Mouse (Mus musculus) thymus, postnatal 0 days (tissue): Measurements from ENCODE around the gene Tle4. TPM values are rescaled to one million over a fixed set of nuclear protein-coding genes. Genes with fewer than 3 reads are reported as not detected.
A peak's percentile ranks its signal among the peaks of the same experiment; 100 is the strongest.

ENCODE experiments used
- DNase-seq: peaks from one replicate; pipeline ENCODE4 v3.0.0-alpha.2; 2015; ENCODE audit warnings: low spot score
- polyA plus RNA-seq: library from polyadenylated mRNA; unstranded; fragments of >200 nt; fragmentation: Nextera tagmentation; extraction: Ambion mirVana; gene quantifications from 2 replicates; pipeline ENCODE4 v1.2.1, GENCODE M21; 2015

The Tle4 gene
- polyA plus RNA-seq, 1 experiment from 2014 or later: 11.8 TPM

- no peak for DNase-seq
Observed at GRCm38 (mm10) chr19:14591809-14592535, 5.9 kb downstream of the Tle4 start.

DNA sequence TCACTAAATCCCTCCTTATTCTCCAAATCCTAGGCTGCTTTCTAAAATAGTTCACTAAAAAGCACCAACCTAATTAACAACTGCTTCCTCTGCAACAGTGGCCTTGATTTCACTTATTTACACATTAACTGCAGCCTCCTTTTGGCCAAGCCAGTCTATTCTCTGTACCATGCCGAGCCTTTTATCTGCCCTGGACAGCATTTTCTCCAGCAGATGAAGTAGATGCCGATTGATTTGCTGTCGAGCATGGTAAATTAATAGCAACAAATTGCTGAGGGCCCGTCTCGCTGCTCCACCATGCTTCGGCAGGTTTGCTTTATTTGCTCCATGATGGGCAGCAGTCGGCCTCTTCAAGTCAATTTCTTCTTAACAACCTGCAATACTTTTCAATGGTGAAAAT is 7.7 kb downstream of the Tle4 start:
- no peak for DNase-seq

- peak; percentile 65 for DNase-seq
Observed at GRCm38 (mm10) chr19:14588221-14589123, 9.4 kb downstream of the Tle4 start.

DNA sequence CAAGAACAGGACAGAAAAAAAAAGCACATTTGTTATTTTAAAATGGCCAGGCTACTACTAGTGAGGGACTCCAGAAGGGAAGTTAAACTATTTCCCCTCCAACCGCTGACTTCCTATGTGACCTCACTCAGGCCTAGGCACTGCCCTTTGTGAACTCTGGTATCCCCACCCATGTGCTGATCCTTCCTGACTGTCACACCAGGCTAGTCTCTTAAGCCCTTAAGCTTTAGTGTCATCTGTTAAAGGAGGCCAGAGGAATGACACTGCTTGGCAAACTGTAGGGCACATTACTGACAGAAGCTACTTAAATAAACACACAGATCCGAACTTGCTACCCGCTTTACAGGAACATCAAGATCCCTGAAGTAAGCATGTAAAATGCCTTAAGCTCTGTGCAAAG is 11.7 kb downstream of the Tle4 start:
- DNase-seq: no peak

- DNase-seq: no peak
Observed at GRCm38 (mm10) chr19:14585731-14586130, 12.1 kb downstream of the Tle4 start.

DNA sequence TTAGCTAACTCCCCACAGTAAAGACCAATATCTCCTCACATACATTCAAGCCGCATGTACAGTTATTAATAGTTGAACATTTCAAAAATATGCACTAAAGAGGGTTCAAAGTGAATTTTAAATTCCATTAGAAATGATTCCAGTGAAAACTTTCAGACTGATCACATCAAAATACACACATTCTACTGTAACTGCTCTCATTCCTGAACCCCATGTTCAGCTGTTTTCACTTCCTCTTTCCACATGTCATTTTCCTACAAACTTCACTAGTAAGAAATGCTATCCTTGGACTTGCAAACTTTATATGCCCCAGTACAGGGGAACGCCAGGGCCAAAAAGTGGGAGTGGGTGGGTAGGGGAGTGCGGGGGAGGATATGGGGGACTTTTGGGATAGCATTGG is 12.6 kb downstream of the Tle4 start:
- no peak for DNase-seq

GRCm38 (mm10) chr19:14578698-14579097 is 19.2 kb downstream of the Tle4 start:
- no peak for DNase-seq

- no peak for DNase-seq
Observed at GRCm38 (mm10) chr19:14578016-14578415, 19.8 kb downstream of the Tle4 start.

DNA sequence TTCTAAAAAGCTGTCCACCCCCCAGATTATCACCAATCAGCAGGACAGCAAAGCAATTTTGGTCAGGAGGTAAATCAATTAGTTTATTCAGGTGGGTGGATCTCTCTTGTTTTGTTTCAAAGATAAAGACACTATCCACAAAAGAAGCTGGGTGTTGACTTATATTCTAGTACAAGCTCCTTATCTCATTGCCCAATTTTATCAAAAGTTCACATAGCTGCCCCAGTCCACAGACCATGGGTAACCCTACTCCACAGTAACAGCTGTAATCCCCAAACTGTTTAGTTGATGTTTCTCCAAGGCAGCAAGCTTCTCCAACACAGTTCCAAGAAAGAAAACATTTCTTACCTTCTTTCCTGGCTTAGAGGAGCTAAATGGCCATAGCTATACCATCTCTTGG is 21.5 kb downstream of the Tle4 start:
- DNase-seq: no peak

GRCm38 (mm10) chr19:14568879-14569278 is 29.0 kb downstream of the Tle4 start:
- no peak for DNase-seq

- no peak for DNase-seq
Observed at GRCm38 (mm10) chr19:14567081-14567480, 30.8 kb downstream of the Tle4 start.

DNA sequence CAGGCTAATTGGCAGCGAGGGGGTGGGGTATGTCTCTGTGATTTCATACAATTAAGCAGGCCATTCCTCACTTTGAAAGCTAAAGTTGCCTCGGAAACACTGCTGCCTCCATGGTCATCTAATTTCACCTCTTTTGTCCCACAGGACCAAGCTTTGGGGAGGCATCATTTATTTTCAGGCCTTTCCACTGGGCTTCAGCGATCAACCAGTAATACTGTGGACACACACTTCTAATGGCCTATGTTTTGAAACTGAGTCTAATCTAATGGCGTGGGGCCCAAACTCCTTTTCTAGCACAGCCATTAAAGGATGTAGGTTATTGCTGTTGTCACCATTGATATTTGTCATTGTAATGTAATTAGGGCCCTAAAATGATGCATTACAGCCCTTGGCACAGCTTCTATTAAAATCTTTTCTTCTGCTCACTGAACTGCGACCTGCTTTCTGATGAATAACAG is 31.3 kb downstream of the Tle4 start:
- no peak for DNase-seq

GRCm38 (mm10) chr19:14565424-14566069 is 32.3 kb downstream of the Tle4 start:
- no peak for DNase-seq

DNA sequence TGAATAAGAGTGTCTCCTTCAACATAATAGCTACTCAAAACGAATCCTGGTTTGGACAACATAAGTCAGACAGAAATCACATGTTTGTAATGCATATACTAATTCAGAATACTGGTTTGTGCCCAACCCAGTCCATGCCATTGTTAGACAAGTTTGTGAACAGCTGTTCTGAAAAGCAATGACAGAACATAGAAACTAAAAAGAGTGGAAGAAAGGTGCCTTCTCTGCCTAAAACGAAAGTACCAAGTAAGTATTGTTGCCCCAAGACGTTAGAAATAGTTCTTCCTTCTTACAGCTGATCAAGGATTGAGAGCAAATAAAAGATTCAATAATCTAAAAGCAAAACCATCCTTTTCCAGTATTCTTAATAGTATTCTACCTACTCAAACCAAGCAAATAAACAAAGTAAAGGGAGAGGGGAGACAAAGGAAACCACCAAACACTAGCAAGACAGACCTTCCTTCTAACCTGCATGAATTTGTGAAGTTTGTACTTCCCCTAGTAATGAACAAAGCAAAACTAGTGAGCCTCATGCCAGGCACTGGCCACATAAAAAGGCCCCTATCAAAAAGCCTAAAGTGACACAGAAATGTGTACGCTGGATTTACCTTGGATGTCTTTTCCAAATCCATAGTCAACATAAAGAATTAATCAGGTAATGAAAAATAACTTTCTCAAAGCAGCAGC is 34.4 kb downstream of the Tle4 start:
- DNase-seq: no peak

DNA sequence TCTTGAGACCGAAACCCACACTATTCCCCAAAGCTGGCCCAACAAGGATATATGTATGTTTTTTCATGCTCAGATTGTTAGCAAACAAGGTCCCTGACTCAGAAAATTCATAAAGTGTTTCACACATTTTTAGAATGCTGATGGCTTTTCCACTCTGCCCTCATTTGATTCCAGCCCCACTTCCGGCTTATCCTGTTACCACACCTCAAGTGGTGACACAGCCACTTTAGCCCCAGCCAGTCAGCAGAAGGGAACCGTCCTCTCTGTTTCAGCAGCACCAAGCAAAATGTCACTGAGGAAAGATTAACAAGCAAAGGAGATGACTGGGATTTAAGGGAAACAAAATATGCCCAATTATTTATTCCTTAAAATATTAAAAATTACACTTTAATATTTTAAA is 50.0 kb downstream of the Tle4 start:
- no peak for DNase-seq

GRCm38 (mm10) chr19:14547133-14547842 is 50.6 kb downstream of the Tle4 start:
- DNase-seq: no peak

GRCm38 (mm10) chr19:14545485-14545884 is 52.4 kb downstream of the Tle4 start:
- no peak for DNase-seq

GRCm38 (mm10) chr19:14543305-14543704 is 54.5 kb downstream of the Tle4 start:
- no peak for DNase-seq

GRCm38 (mm10) chr19:14540678-14541077 is 57.2 kb downstream of the Tle4 start:
- no peak for DNase-seq

DNA sequence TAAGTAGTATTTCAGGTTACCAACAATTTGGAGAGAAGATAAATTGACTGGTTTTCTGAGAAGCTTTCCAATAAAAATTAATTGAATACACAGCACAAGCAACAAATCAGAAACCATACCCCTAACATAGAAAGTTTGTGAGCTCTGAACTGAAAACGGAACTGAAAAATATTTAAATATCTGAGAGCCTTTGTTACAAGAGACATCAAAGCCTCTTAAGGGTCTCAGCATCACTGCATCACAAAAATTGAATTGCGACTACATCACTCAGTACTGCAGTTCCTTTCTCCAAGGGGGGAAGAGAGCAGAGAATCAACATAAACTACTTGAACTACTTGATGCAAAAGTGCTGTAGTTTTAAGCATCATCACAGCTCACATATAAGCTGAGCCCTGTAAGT is 61.2 kb downstream of the Tle4 start:
- no peak for DNase-seq

DNA sequence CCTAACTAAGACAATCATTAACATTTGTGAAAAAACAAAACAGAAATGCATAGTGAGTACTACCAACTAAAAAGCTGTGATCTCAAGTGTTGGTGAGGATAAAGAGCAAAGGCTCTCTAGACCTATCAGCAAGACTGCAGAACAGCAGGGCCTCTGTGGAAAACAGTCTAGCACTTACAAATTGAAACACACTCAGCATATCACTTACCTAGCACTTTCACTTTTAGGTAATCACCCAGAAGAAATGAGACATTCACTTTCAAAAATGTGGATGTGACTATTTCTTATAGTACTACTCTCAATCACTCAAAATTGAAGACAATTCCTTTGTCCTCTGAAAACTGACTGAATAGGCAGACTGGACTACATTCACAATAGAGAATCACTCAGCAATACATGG is 63.4 kb downstream of the Tle4 start:
- no peak for DNase-seq
